Mouse (Mus musculus): ENCODE data around the gene Trim71.

Gene Trim71

GRCm38 (mm10) chr9:114556276-114556855 is 7.8 kb downstream of the Trim71 start:
- DNase-seq: no peak

GRCm38 (mm10) chr9:114554355-114554979 is 9.7 kb downstream of the Trim71 start:
- DNase-seq: no peak

- DNase-seq: no peak
Observed at GRCm38 (mm10) chr9:114553828-114554227, 10.3 kb downstream of the Trim71 start.

GRCm38 (mm10) chr9:114550033-114550432 is 14.1 kb downstream of the Trim71 start:
- no peak for DNase-seq

- no peak for DNase-seq
Observed at GRCm38 (mm10) chr9:114549117-114549516, 15.1 kb downstream of the Trim71 start.

- DNase-seq: no peak
Observed at GRCm38 (mm10) chr9:114548496-114548895, 15.7 kb downstream of the Trim71 start.

- DNase-seq: no peak
Observed at GRCm38 (mm10) chr9:114547643-114548077, 16.5 kb downstream of the Trim71 start.

GRCm38 (mm10) chr9:114546765-114547164 is 17.4 kb downstream of the Trim71 start:
- DNase-seq: no peak

GRCm38 (mm10) chr9:114544754-114545393 is 19.3 kb downstream of the Trim71 start:
- no peak for DNase-seq

- no peak for DNase-seq
Observed at GRCm38 (mm10) chr9:114543882-114544753, 20.1 kb downstream of the Trim71 start.

GRCm38 (mm10) chr9:114541279-114541741 is 22.9 kb downstream of the Trim71 start:
- no peak for DNase-seq

GRCm38 (mm10) chr9:114538996-114539563 is 25.1 kb downstream of the Trim71 start:
- no peak for DNase-seq

GRCm38 (mm10) chr9:114536628-114537027 is 27.5 kb downstream of the Trim71 start:
- no peak for DNase-seq

GRCm38 (mm10) chr9:114534747-114535517 is 29.2 kb downstream of the Trim71 start:
- no peak for DNase-seq

GRCm38 (mm10) chr9:114533848-114534247 is 30.3 kb downstream of the Trim71 start:
- no peak for DNase-seq

- DNase-seq: no peak
Observed at GRCm38 (mm10) chr9:114531276-114531675, 32.9 kb downstream of the Trim71 start.

- no peak for DNase-seq
Observed at GRCm38 (mm10) chr9:114528680-114529048, 35.5 kb downstream of the Trim71 start.

GRCm38 (mm10) chr9:114527992-114528679 is 36.0 kb downstream of the Trim71 start:
- no peak for DNase-seq

GRCm38 (mm10) chr9:114527085-114527484 is 37.1 kb downstream of the Trim71 start:
- no peak for DNase-seq

GRCm38 (mm10) chr9:114526581-114526980 is 37.6 kb downstream of the Trim71 start:
- no peak for DNase-seq

GRCm38 (mm10) chr9:114525891-114526290 is 38.3 kb downstream of the Trim71 start:
- no peak for DNase-seq

Data from cerebellum, adult 11 months (tissue).